ENCODE assay signal across 21 mouse cellular contexts in the genomic region with DNA sequence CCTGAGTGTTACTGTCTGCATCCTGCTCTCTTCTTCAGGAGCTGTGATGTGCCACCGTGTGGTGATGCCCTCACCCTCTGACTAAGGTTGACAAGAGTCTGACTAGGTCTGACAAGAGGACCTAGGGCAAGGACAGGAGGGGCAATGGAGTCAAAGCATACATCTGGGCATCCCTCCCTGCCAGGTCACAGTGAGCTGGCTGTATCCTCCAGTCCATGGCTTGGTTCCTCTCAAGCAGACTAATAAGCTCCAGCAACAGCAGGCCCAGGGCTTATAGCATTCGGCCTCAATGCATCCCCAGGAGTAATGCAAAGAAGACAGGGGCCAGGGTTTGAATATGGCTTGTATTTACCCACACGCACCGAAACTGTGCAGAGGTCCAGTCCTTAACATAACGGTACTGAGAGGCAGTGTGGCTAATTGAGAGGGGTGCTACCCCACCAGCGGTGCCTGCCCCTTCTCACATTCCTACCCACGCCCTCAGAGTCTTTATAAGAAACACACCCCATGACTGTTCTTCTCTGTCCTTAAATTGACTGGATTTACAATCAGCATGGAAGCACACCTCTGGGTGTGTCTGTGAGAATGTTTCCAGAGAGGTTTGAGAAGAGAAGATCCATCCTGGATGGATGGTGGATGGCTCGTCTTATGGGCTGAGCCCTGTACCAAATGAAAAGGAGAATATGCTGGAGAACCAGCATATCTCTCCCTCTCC. TPM values are rescaled to one million over a fixed set of nuclear protein-coding genes. Genes with fewer than 3 reads are reported as not detected.
DNase-seq lines count a peak whose midpoint lies in the region; ATAC-seq and TF ChIP-seq lines count a peak whose summit lies in the region.
"Had no signal": no experiment of that assay in that cellular context is flagged by ENCODE, and none has a peak within 500 bp of the region (broad histone marks: within the 10 kb centered on the region; RNA-seq: fewer than 3 reads in every experiment).

No protein-coding gene starts in this region.

- H3K4me3 ChIP-seq in hindbrain, postnatal 0 days (ENCODE audit: low read length): no peak overlapping the region
- no peak overlapping the region for H3K4me3 ChIP-seq in hindbrain, embryonic 11.5 days (ENCODE audit: low read depth, low read length)
- H3K4me3 ChIP-seq: embryonic facial prominence, embryonic 13.5 days; forebrain, embryonic 10.5 days; hindbrain, embryonic 12.5 days; limb, embryonic 12.5 days; liver, embryonic 15.5 days; midbrain, embryonic 15.5 days had no signal

- TF ChIP-seq CTCF in hindbrain, postnatal 0 days (IDR thresholded peaks at IDR 0.05; ENCODE audit: low read depth): no peak

- peak; percentile 93 for DNase-seq in heart, adult 11 months
- DNase-seq in heart, postnatal 4 days: no peak
- DNase-seq in hindbrain, postnatal 0 days (ENCODE audit: low spot score): peak; percentile 9
- no peak for DNase-seq in hindbrain, embryonic 11.5 days (ENCODE audit: low spot score)
- DNase-seq in retina, postnatal 1 day: peak; percentile 40
- DNase-seq in retina, embryonic 14.5 days (ENCODE audit: low spot score): no peak
- no peak for DNase-seq in adrenal gland, adult 8-10 months
- no peak for DNase-seq in ovary, postnatal 10 days (ENCODE audit: low spot score)
- DNase-seq: cerebellum, adult 2 months; kidney, adult 11 months; right cerebral cortex, adult 18-20 months had no signal

- H3K27ac ChIP-seq in hindbrain, postnatal 0 days: no peak overlapping the region
- H3K27ac ChIP-seq in hindbrain, embryonic 11.5 days (ENCODE audit: low read depth, low read length): no peak overlapping the region
- H3K27ac ChIP-seq: embryonic facial prominence, embryonic 13.5 days; forebrain, embryonic 10.5 days; hindbrain, embryonic 12.5 days; limb, embryonic 12.5 days; liver, embryonic 15.5 days; midbrain, embryonic 15.5 days had no signal

- no peak overlapping the region for H3K4me2 ChIP-seq in hindbrain, postnatal 0 days (ENCODE audit: low read depth, low read length)
- no peak overlapping the region for H3K4me2 ChIP-seq in hindbrain, embryonic 11.5 days (replicated peaks; ENCODE audit: low read depth, low read length)
- H3K4me2 ChIP-seq: embryonic facial prominence, embryonic 13.5 days; hindbrain, embryonic 12.5 days; limb, embryonic 12.5 days; liver, embryonic 15.5 days; midbrain, embryonic 15.5 days had no signal

- ATAC-seq in hindbrain, postnatal 0 days: no peak
- no peak for ATAC-seq in hindbrain, embryonic 11.5 days (ENCODE audit: low FRiP score)
- ATAC-seq: midbrain, embryonic 15.5 days had no signal

- H3K27me3 ChIP-seq in hindbrain, postnatal 0 days (ENCODE audit: insufficient read depth, low read length): no peaks in the 10 kb centered on the region
- no peaks in the 10 kb centered on the region for H3K27me3 ChIP-seq in hindbrain, embryonic 11.5 days (ENCODE audit: control insufficient read depth, insufficient read depth, low read length)
- H3K27me3 ChIP-seq: embryonic facial prominence, embryonic 13.5 days; hindbrain, embryonic 12.5 days; limb, embryonic 12.5 days; liver, embryonic 15.5 days; midbrain, embryonic 15.5 days had no signal

- whole genome bisulfite sequencing in hindbrain, postnatal 0 days: 83% methylated on average over 8 of the region's 8 CpGs
- WGBS in hindbrain, embryonic 11.5 days: 86% methylated on average over 8 of the region's 8 CpGs

- H3K4me1 ChIP-seq in hindbrain, postnatal 0 days (ENCODE audit: insufficient read depth, low read length): no peaks in the 10 kb centered on the region
- no peaks in the 10 kb centered on the region for H3K4me1 ChIP-seq in hindbrain, embryonic 11.5 days (replicated peaks; ENCODE audit: control insufficient read depth, insufficient read depth, low read length)
- H3K4me1 ChIP-seq: liver, embryonic 15.5 days; midbrain, embryonic 15.5 days had no signal

- no peaks in the 10 kb centered on the region for H3K9me3 ChIP-seq in hindbrain, postnatal 0 days (ENCODE audit: low read length)
- no peaks in the 10 kb centered on the region for H3K9me3 ChIP-seq in hindbrain, embryonic 11.5 days (ENCODE audit: control insufficient read depth, low read length)
- H3K9me3 ChIP-seq: embryonic facial prominence, embryonic 13.5 days; forebrain, embryonic 10.5 days; hindbrain, embryonic 12.5 days; limb, embryonic 12.5 days; liver, embryonic 15.5 days; midbrain, embryonic 15.5 days had no signal

- no peaks in the 10 kb centered on the region for H3K36me3 ChIP-seq in hindbrain, postnatal 0 days (ENCODE audit: insufficient read depth, low read length)
- no peaks in the 10 kb centered on the region for H3K36me3 ChIP-seq in hindbrain, embryonic 11.5 days (ENCODE audit: control insufficient read depth, insufficient read depth, low read length)
- H3K36me3 ChIP-seq: embryonic facial prominence, embryonic 13.5 days; hindbrain, embryonic 12.5 days; liver, embryonic 15.5 days; midbrain, embryonic 15.5 days had no signal

- no peak overlapping the region for H3K9ac ChIP-seq in hindbrain, postnatal 0 days (replicated peaks; ENCODE audit: low read length)
- H3K9ac ChIP-seq in hindbrain, embryonic 11.5 days (ENCODE audit: low read depth, low read length): no peak overlapping the region
- H3K9ac ChIP-seq: embryonic facial prominence, embryonic 13.5 days; hindbrain, embryonic 12.5 days; limb, embryonic 12.5 days; liver, embryonic 15.5 days; midbrain, embryonic 15.5 days had no signal

RNA-seq across cellular contexts. Expression of gene Smtnl2, which starts 13.5 kb away (rescaled TPM):
- 10 to 100 TPM; 62.2 to 63.4 TPM for total RNA-seq in heart, postnatal 4 days (2021)
- 13.0 and 19.1 TPM in 2 replicates for total RNA-seq in hindbrain, postnatal 0 days (2014; rRNA removed)
- polyA plus RNA-seq in hindbrain, postnatal 0 days (2015; fragmentation: Nextera tagmentation; extraction: Ambion mirVana): 8.7 and 9.7 TPM in 2 replicates
- polyA plus RNA-seq in hindbrain, embryonic 11.5 days (2014; fragmentation: Nextera tagmentation; extraction: Ambion mirVana): 4.7 and 8.7 TPM in 2 replicates
- 1 to 10 TPM; 2.9 to 7.5 (median 5.2) TPM for total RNA-seq in adrenal gland, adult 8-10 months (2022)
- total RNA-seq: megakaryocyte progenitor cell, adult 5-6 weeks; neutrophil, adult 5-6 weeks had no signal

RNA-seq across cellular contexts. Expression of gene Tekt1, which starts 35.7 kb away (rescaled TPM):
- total RNA-seq in heart, postnatal 4 days (2021): under 1 TPM; 0.26 to 0.50 TPM
- 2.3 and 5.1 TPM in 2 replicates for total RNA-seq in hindbrain, postnatal 0 days (2014; rRNA removed)
- polyA plus RNA-seq in hindbrain, postnatal 0 days (2015; fragmentation: Nextera tagmentation; extraction: Ambion mirVana): 8.3 and 9.0 TPM in 2 replicates
- 8.7 and 8.9 TPM in 2 replicates for polyA plus RNA-seq in hindbrain, embryonic 11.5 days (2014; fragmentation: Nextera tagmentation; extraction: Ambion mirVana)
- 1 to 10 TPM in 1 of 4 experiments, under 1 TPM in 2, not detected in 1; 0.52 to 1.0 (median 0.55) TPM for total RNA-seq in adrenal gland, adult 8-10 months (2022)
- total RNA-seq: adrenal gland, postnatal 14 days; megakaryocyte progenitor cell, adult 5-6 weeks; neutrophil, adult 5-6 weeks had no signal
- polyA plus RNA-seq: liver, embryonic 15.5 days; small intestine, adult 2 months had no signal

RNA-seq across cellular contexts. Expression of gene Ggt6, which starts 37.4 kb away (rescaled TPM):
- not detected for total RNA-seq in heart, postnatal 4 days (2021)
- total RNA-seq in hindbrain, postnatal 0 days (2014; rRNA removed): not detected in 2 replicates
- not detected in 2 replicates for polyA plus RNA-seq in hindbrain, postnatal 0 days (2015; fragmentation: Nextera tagmentation; extraction: Ambion mirVana)
- polyA plus RNA-seq in hindbrain, embryonic 11.5 days (2014; fragmentation: Nextera tagmentation; extraction: Ambion mirVana): not detected in 2 replicates
- 1 to 10 TPM; 1.4 to 4.8 (median 3.4) TPM for total RNA-seq in adrenal gland, adult 8-10 months (2022)
- total RNA-seq: megakaryocyte progenitor cell, adult 5-6 weeks; neutrophil, adult 5-6 weeks had no signal
- polyA plus RNA-seq: forebrain, embryonic 10.5 days; midbrain, embryonic 15.5 days had no signal

RNA-seq across cellular contexts. Expression of gene Mybbp1a, which starts 43.2 kb away (rescaled TPM):
- 10 to 100 TPM; 55.6 to 55.9 TPM for total RNA-seq in heart, postnatal 4 days (2021)
- total RNA-seq in hindbrain, postnatal 0 days (2014; rRNA removed): 28.0 and 36.1 TPM in 2 replicates
- 61.5 and 68.7 TPM in 2 replicates for polyA plus RNA-seq in hindbrain, postnatal 0 days (2015; fragmentation: Nextera tagmentation; extraction: Ambion mirVana)
- polyA plus RNA-seq in hindbrain, embryonic 11.5 days (2014; fragmentation: Nextera tagmentation; extraction: Ambion mirVana): 112 and 145 TPM in 2 replicates
- total RNA-seq in adrenal gland, adult 8-10 months (2022): 10 to 100 TPM; 81.9 to 90.7 (median 84.3) TPM

Comparison
In these comparisons a context has a peak if more than half of its experiments do, and no peak if none do; other contexts are left out.
1. DNase-seq: peak in heart, adult 11 months (single experiment), hindbrain, postnatal 0 days (single experiment) and retina, postnatal 1 day (single experiment); none in heart, postnatal 4 days (single experiment), hindbrain, embryonic 11.5 days (single experiment), retina, embryonic 14.5 days (single experiment), adrenal gland, adult 8-10 months (single experiment) and ovary, postnatal 10 days (single experiment).